Mouse (Mus musculus) neural tube, embryonic 11.5 days (tissue): ENCODE measurements around the gene Mybpc2. TPM values are rescaled to one million over a fixed set of nuclear protein-coding genes. Genes with fewer than 3 reads are reported as not detected.

Experiments
- ATAC-seq: fragments of 200-750 bp; cut with Nextera tagmentation; 2 replicates; pipeline ENCODE4 v1.8.0; 2017; ENCODE audit warnings: moderate number of reproducible peaks, mild to moderate bottlenecking, moderate TSS enrichment, moderate library complexity; ENCODE audit not compliant: insufficient read depth, low FRiP score, low TSS enrichment
- DNase-seq: peaks from one replicate; pipeline ENCODE4 v3.0.0-alpha.2; 2015; ENCODE audit warnings: low spot score
- H3K27ac ChIP-seq: fragments of 300-500 bp; sonication (generic); 2 replicates; pipeline ENCODE4 v1.5.1; 2014; ENCODE audit warnings: low read depth, mild to moderate bottlenecking, low read length
- H3K27me3 ChIP-seq: fragments of 300-500 bp; sonication (generic); 2 replicates; pipeline ENCODE4 v1.6.1; 2014; ENCODE audit warnings: mild to moderate bottlenecking, low read length, mixed read lengths; ENCODE audit not compliant: control insufficient read depth, insufficient read depth
- H3K36me3 ChIP-seq: fragments of 300-500 bp; sonication (generic); 2 replicates; pipeline ENCODE4 v1.6.1; 2014; ENCODE audit warnings: mild to moderate bottlenecking, low read length, moderate library complexity, mixed read lengths; ENCODE audit not compliant: control insufficient read depth, insufficient read depth
- H3K4me1 ChIP-seq: fragments of 300-500 bp; sonication (generic); 2 replicates; pipeline ENCODE4 v1.6.1; 2014; ENCODE audit warnings: low read length, mixed read lengths; ENCODE audit not compliant: control insufficient read depth, insufficient read depth
- H3K4me2 ChIP-seq: fragments of 300-500 bp; sonication (generic); 2 replicates; pipeline ENCODE4 v1.6.1; 2014; ENCODE audit warnings: low read depth, mild to moderate bottlenecking, moderate library complexity
- H3K4me3 ChIP-seq: fragments of 300-500 bp; sonication (generic); 2 replicates; pipeline ENCODE4 v1.5.1; 2014; ENCODE audit warnings: low read depth, low read length
- H3K9ac ChIP-seq: fragments of 300-500 bp; sonication (generic); 2 replicates; pipeline ENCODE4 v1.6.1; 2014; ENCODE audit warnings: mild to moderate bottlenecking, low read length
- H3K9me3 ChIP-seq: fragments of 300-500 bp; sonication (generic); 2 replicates; pipeline ENCODE4 v1.6.1; 2016; ENCODE audit warnings: low read length; ENCODE audit not compliant: control insufficient read depth
- WGBS: fragments of 180-500 bp; shearing (Covaris S2); extraction: QIAGEN DNeasy Blood & Tissue Kit; methylation state at CpG from one replicate; pipeline ENCODE4 v1.1.7; 2014; 5-methylcytosine and 5-hydroxymethylcytosine counted together
- polyA plus RNA-seq: library from polyadenylated mRNA; unstranded; fragments of >200 nt; fragmentation: Nextera tagmentation; extraction: Ambion mirVana; gene quantifications from 2 replicates; pipeline ENCODE4 v1.2.1, GENCODE M21; 2014

Gene Mybpc2
- polyA plus RNA-seq, 1 experiment from 2014 or later, result not detected

- Histone ChIP-seq H3K9ac (no peak overlapping the region), H3K36me3 (no peaks in the 10 kb centered on the region), H3K9me3 (no peaks in the 10 kb centered on the region), H3K4me3 (no peak overlapping the region), H3K4me2 (no peak overlapping the region), H3K27ac (no peak overlapping the region), H3K27me3 (no peaks in the 10 kb centered on the region), H3K4me1 (no peaks in the 10 kb centered on the region)
- WGBS, result 56% methylated on average over 18 of the region's 18 CpGs
- peak; percentile 84 for DNase-seq
- ATAC-seq, result no peak
Measured at GRCm38 (mm10) chr7:44560435-44561400, 36.3 kb upstream of the Mybpc2 start.

- Histone ChIP-seq H3K27me3 (no peaks in the 10 kb centered on the region), H3K27ac (no peak overlapping the region), H3K4me1 (peaks cover 3% of the 10 kb centered on the region; the same call in 1 of the 2 replicates), H3K4me2 (no peak overlapping the region), H3K9ac (no peak overlapping the region), H3K4me3 (no peak overlapping the region), H3K36me3 (no peaks in the 10 kb centered on the region), H3K9me3 (no peaks in the 10 kb centered on the region)
- DNase-seq, result no peak
- ATAC-seq, result no peak
- WGBS, result 68% methylated on average over 2 of the region's 2 CpGs
Measured at GRCm38 (mm10) chr7:44557629-44558028, 33.2 kb upstream of the Mybpc2 start.

GRCm38 (mm10) chr7:44553826-44554225 lies 29.4 kb upstream of the Mybpc2 start, which contains the start of gene Nr1h2:
TSS of gene Nr1h2 (minus strand) at chr7:44553951.
- WGBS, result under 1% methylated on average over 22 of the region's 22 CpGs
- ATAC-seq, result peak; percentile 76
- peak within 1 kb of the TSS; percentile 84 for H3K27ac ChIP-seq

GRCm38 (mm10) chr7:44553196-44553764 lies 28.8 kb upstream of the Mybpc2 start:
- H3K27me3 ChIP-seq, result no peaks in the 10 kb centered on the region
- peak; percentile 81 for ATAC-seq
- peaks cover 9% of the 10 kb centered on the region; the same call in 1 of the 2 replicates for H3K36me3 ChIP-seq
- H3K27ac ChIP-seq, result peak overlapping the region; percentile 84
- peak overlapping the region; percentile 81 for H3K4me3 ChIP-seq
- peaks cover 3% of the 10 kb centered on the region; the same call in 1 of the 2 replicates for H3K4me1 ChIP-seq
- H3K9ac ChIP-seq, result peak overlapping the region; percentile 61
- under 1% methylated on average over 32 of the region's 32 CpGs for WGBS
- peak; percentile 93 for DNase-seq
- H3K4me2 ChIP-seq, result peak overlapping the region; percentile 57
- no peaks in the 10 kb centered on the region for H3K9me3 ChIP-seq

More at GRCm38 (mm10) chr7:44553826-44554225, 29.4 kb upstream of the Mybpc2 start, which contains the start of gene Nr1h2:
- H3K9ac ChIP-seq, result peak within 1 kb of the TSS; percentile 61
- peaks cover 9% of the 10 kb centered on the region; the same call in 1 of the 2 replicates for H3K36me3 ChIP-seq
- no peaks in the 10 kb centered on the region for H3K27me3 ChIP-seq
- peak within 1 kb of the TSS; percentile 57 for H3K4me2 ChIP-seq
- H3K4me1 ChIP-seq, result peaks cover 3% of the 10 kb centered on the region; the same call in 1 of the 2 replicates
- DNase-seq, result peak; percentile 97
- peak within 1 kb of the TSS; percentile 81 for H3K4me3 ChIP-seq
- no peaks in the 10 kb centered on the region for H3K9me3 ChIP-seq

GRCm38 (mm10) chr7:44552141-44552908 lies 27.9 kb upstream of the Mybpc2 start:
- DNase-seq (no peak), ATAC-seq (no peak)
- peak overlapping the region; percentile 57; the same call in 1 of the 2 replicates for H3K4me2 ChIP-seq
- peak overlapping the region; percentile 81; the same call in 1 of the 2 replicates for H3K4me3 ChIP-seq
- H3K9ac ChIP-seq, result no peak overlapping the region
- no peaks in the 10 kb centered on the region for H3K9me3 ChIP-seq
- WGBS, result 86% methylated on average over 31 of the region's 31 CpGs
- H3K27me3 ChIP-seq, result no peaks in the 10 kb centered on the region
- peaks cover 12% of the 10 kb centered on the region for H3K4me1 ChIP-seq
- H3K27ac ChIP-seq, result no peak overlapping the region
- peaks cover 9% of the 10 kb centered on the region; the same call in 1 of the 2 replicates for H3K36me3 ChIP-seq

GRCm38 (mm10) chr7:44551731-44552130 lies 27.3 kb upstream of the Mybpc2 start:
- DNase-seq, result no peak
- no peak overlapping the region for H3K27ac ChIP-seq
- peaks cover 9% of the 10 kb centered on the region; the same call in 1 of the 2 replicates for H3K36me3 ChIP-seq
- no peak overlapping the region for H3K4me2 ChIP-seq
- H3K4me3 ChIP-seq, result no peak overlapping the region
- no peaks in the 10 kb centered on the region for H3K27me3 ChIP-seq
- no peak for ATAC-seq
- no peak overlapping the region for H3K9ac ChIP-seq
- 81% methylated on average over 22 of the region's 22 CpGs for WGBS
- H3K4me1 ChIP-seq, result peaks cover 13% of the 10 kb centered on the region
- H3K9me3 ChIP-seq, result no peaks in the 10 kb centered on the region

GRCm38 (mm10) chr7:44551301-44551700 lies 26.8 kb upstream of the Mybpc2 start:
- ATAC-seq (no peak), DNase-seq (no peak)
- peaks cover 13% of the 10 kb centered on the region for H3K4me1 ChIP-seq
- no peak overlapping the region for H3K4me3 ChIP-seq
- WGBS, result 93% methylated on average over 21 of the region's 21 CpGs
- no peaks in the 10 kb centered on the region for H3K27me3 ChIP-seq
- no peak overlapping the region for H3K4me2 ChIP-seq
- peaks cover 9% of the 10 kb centered on the region; the same call in 1 of the 2 replicates for H3K36me3 ChIP-seq
- no peak overlapping the region for H3K9ac ChIP-seq
- H3K9me3 ChIP-seq, result no peaks in the 10 kb centered on the region
- H3K27ac ChIP-seq, result no peak overlapping the region

GRCm38 (mm10) chr7:44550409-44550678 lies 25.9 kb upstream of the Mybpc2 start:
- WGBS, result 96% methylated on average over 12 of the region's 12 CpGs
- peaks cover 13% of the 10 kb centered on the region for H3K4me1 ChIP-seq
- H3K27ac ChIP-seq, result no peak overlapping the region
- no peak overlapping the region for H3K4me3 ChIP-seq
- no peak overlapping the region for H3K4me2 ChIP-seq
- H3K9ac ChIP-seq, result no peak overlapping the region
- H3K36me3 ChIP-seq, result peaks cover 9% of the 10 kb centered on the region; the same call in 1 of the 2 replicates
- no peak for DNase-seq
- 0 out of 2 replicates have a peak, but pooled peaks cover 2% of the 10 kb centered on the region for H3K9me3 ChIP-seq
- H3K27me3 ChIP-seq, result no peaks in the 10 kb centered on the region
- no peak for ATAC-seq
